Comparison of ENCODE assay signal across 13 mouse cellular contexts in genomic region chr10:77634452-77635231, GRCm38 (mm10). TPM values are rescaled to one million over a fixed set of nuclear protein-coding genes. Genes with fewer than 3 reads are reported as not detected.
DNase-seq lines count a peak whose midpoint lies in the region; ATAC-seq lines count a peak whose summit lies in the region.
"Had no signal": no experiment of that assay in that cellular context is flagged by ENCODE, and none has a peak within 500 bp of the region (broad histone marks: within the 10 kb centered on the region; RNA-seq: fewer than 3 reads in every experiment).

No protein-coding gene starts in this region.

- H3K36me3 ChIP-seq in forebrain, embryonic 15.5 days, result peaks cover 35% of the 10 kb centered on the region
- peaks cover 57% of the 10 kb centered on the region for H3K36me3 ChIP-seq in forebrain, embryonic 12.5 days (replicated peaks)
- peaks cover 39% of the 10 kb centered on the region for H3K36me3 ChIP-seq in midbrain, embryonic 14.5 days (ENCODE audit: control insufficient read depth, insufficient read depth, low read length)
- peaks cover 8% of the 10 kb centered on the region for H3K36me3 ChIP-seq in midbrain, embryonic 11.5 days (ENCODE audit: control insufficient read depth, insufficient read depth, low read length)
- peaks cover 3% of the 10 kb centered on the region for H3K36me3 ChIP-seq in hindbrain, embryonic 16.5 days (ENCODE audit: control insufficient read depth, insufficient read depth, low read length)
- H3K36me3 ChIP-seq in stomach, embryonic 16.5 days (ENCODE audit: control insufficient read depth, insufficient read depth, low read length), result peaks cover 4% of the 10 kb centered on the region; the same call in 1 of the 2 replicates

- DNase-seq in midbrain, embryonic 14.5 days, result peak; percentile 31
- no peak for DNase-seq in midbrain, embryonic 11.5 days (ENCODE audit: low spot score, missing footprints)
- DNase-seq in right cerebral cortex, postnatal 25 days, result no peak
- no peak for DNase-seq in gastrocnemius, adult 18-20 months (ENCODE audit: low spot score)
- DNase-seq: adrenal gland, adult 2 months had no signal

- no peaks in the 10 kb centered on the region for H3K9me3 ChIP-seq in forebrain, embryonic 15.5 days
- H3K9me3 ChIP-seq in forebrain, embryonic 12.5 days, result no peaks in the 10 kb centered on the region
- no peaks in the 10 kb centered on the region for H3K9me3 ChIP-seq in midbrain, embryonic 14.5 days (ENCODE audit: control insufficient read depth, low read length)
- H3K9me3 ChIP-seq in midbrain, embryonic 11.5 days (ENCODE audit: control insufficient read depth, low read length), result no peaks in the 10 kb centered on the region
- no peaks in the 10 kb centered on the region for H3K9me3 ChIP-seq in hindbrain, embryonic 16.5 days (ENCODE audit: control insufficient read depth, low read length)
- no peaks in the 10 kb centered on the region for H3K9me3 ChIP-seq in stomach, embryonic 16.5 days (replicated peaks; ENCODE audit: control insufficient read depth, low read length)

- H3K4me3 ChIP-seq in forebrain, embryonic 15.5 days, result no peak overlapping the region
- H3K4me3 ChIP-seq in forebrain, embryonic 12.5 days (replicated peaks), result no peak overlapping the region
- no peak overlapping the region for H3K4me3 ChIP-seq in midbrain, embryonic 14.5 days (replicated peaks; ENCODE audit: low read depth, low read length)
- H3K4me3 ChIP-seq in midbrain, embryonic 11.5 days (ENCODE audit: low read depth, low read length), result no peak overlapping the region
- H3K4me3 ChIP-seq in hindbrain, embryonic 16.5 days (ENCODE audit: low read length), result no peak overlapping the region
- H3K4me3 ChIP-seq in stomach, embryonic 16.5 days (replicated peaks; ENCODE audit: low read length), result no peak overlapping the region

- no peak overlapping the region for H3K4me2 ChIP-seq in forebrain, embryonic 15.5 days (replicated peaks)
- no peak overlapping the region for H3K4me2 ChIP-seq in forebrain, embryonic 12.5 days
- no peak overlapping the region for H3K4me2 ChIP-seq in midbrain, embryonic 14.5 days (ENCODE audit: low read length)
- H3K4me2 ChIP-seq in midbrain, embryonic 11.5 days, result no peak overlapping the region
- no peak overlapping the region for H3K4me2 ChIP-seq in hindbrain, embryonic 16.5 days (ENCODE audit: low read length)
- no peak overlapping the region for H3K4me2 ChIP-seq in stomach, embryonic 16.5 days (ENCODE audit: low read depth, low read length)

- no peaks in the 10 kb centered on the region for H3K27me3 ChIP-seq in forebrain, embryonic 15.5 days
- H3K27me3 ChIP-seq in forebrain, embryonic 12.5 days, result no peaks in the 10 kb centered on the region
- H3K27me3 ChIP-seq in midbrain, embryonic 14.5 days (ENCODE audit: control insufficient read depth, insufficient read depth, low read length), result no peaks in the 10 kb centered on the region
- no peaks in the 10 kb centered on the region for H3K27me3 ChIP-seq in midbrain, embryonic 11.5 days (ENCODE audit: control insufficient read depth, insufficient read depth, low read length)
- H3K27me3 ChIP-seq in hindbrain, embryonic 16.5 days (replicated peaks; ENCODE audit: control insufficient read depth, insufficient read depth, low read length), result no peaks in the 10 kb centered on the region
- H3K27me3 ChIP-seq in stomach, embryonic 16.5 days (ENCODE audit: control insufficient read depth, insufficient read depth, low read length), result no peaks in the 10 kb centered on the region

- 0 out of 2 replicates have a peak, but pooled peaks have one; percentile 26 for ATAC-seq in forebrain, embryonic 15.5 days (replicated peaks)
- ATAC-seq in forebrain, embryonic 12.5 days (ENCODE audit: low FRiP score), result no peak
- no peak for ATAC-seq in midbrain, embryonic 14.5 days (ENCODE audit: low FRiP score, low TSS enrichment)
- no peak for ATAC-seq in midbrain, embryonic 11.5 days (ENCODE audit: low FRiP score)
- peak; percentile 81 for ATAC-seq in hindbrain, embryonic 16.5 days
- ATAC-seq in stomach, embryonic 16.5 days (ENCODE audit: insufficient read depth, low FRiP score), result peak; percentile 66

- H3K27ac ChIP-seq in forebrain, embryonic 15.5 days (replicated peaks), result no peak overlapping the region
- H3K27ac ChIP-seq in forebrain, embryonic 12.5 days, result no peak overlapping the region
- no peak overlapping the region for H3K27ac ChIP-seq in midbrain, embryonic 14.5 days (replicated peaks; ENCODE audit: low read depth, low read length)
- H3K27ac ChIP-seq in midbrain, embryonic 11.5 days (ENCODE audit: low read depth, low read length), result no peak overlapping the region
- H3K27ac ChIP-seq in hindbrain, embryonic 16.5 days (ENCODE audit: low read depth, low read length), result peak overlapping the region; percentile 51
- H3K27ac ChIP-seq in stomach, embryonic 16.5 days (ENCODE audit: low read length), result peak overlapping the region; percentile 69

- 54% methylated on average over 13 of the region's 13 CpGs for WGBS in forebrain, embryonic 15.5 days
- 77% methylated on average over 13 of the region's 13 CpGs for WGBS in forebrain, embryonic 12.5 days
- 56% methylated on average over 13 of the region's 13 CpGs for WGBS in midbrain, embryonic 14.5 days
- WGBS in midbrain, embryonic 11.5 days, result 73% methylated on average over 13 of the region's 13 CpGs
- WGBS in hindbrain, embryonic 16.5 days, result 41% methylated on average over 13 of the region's 13 CpGs
- 46% methylated on average over 13 of the region's 13 CpGs for WGBS in stomach, embryonic 16.5 days

- peaks cover 12% of the 10 kb centered on the region; the same call in 1 of the 2 replicates for H3K4me1 ChIP-seq in forebrain, embryonic 15.5 days
- H3K4me1 ChIP-seq in forebrain, embryonic 12.5 days, result peaks cover 15% of the 10 kb centered on the region
- H3K4me1 ChIP-seq in midbrain, embryonic 14.5 days (ENCODE audit: control insufficient read depth, insufficient read depth, low read length), result no peaks in the 10 kb centered on the region
- H3K4me1 ChIP-seq in midbrain, embryonic 11.5 days (ENCODE audit: control insufficient read depth, insufficient read depth, low read length), result peaks cover 4% of the 10 kb centered on the region; the same call in 1 of the 2 replicates
- peaks cover 3% of the 10 kb centered on the region; the same call in 1 of the 2 replicates for H3K4me1 ChIP-seq in hindbrain, embryonic 16.5 days (ENCODE audit: control insufficient read depth, insufficient read depth, low read depth, low read length)
- peaks cover 18% of the 10 kb centered on the region for H3K4me1 ChIP-seq in stomach, embryonic 16.5 days (ENCODE audit: control insufficient read depth, insufficient read depth, low read length)

- H3K9ac ChIP-seq in forebrain, embryonic 15.5 days (replicated peaks), result no peak overlapping the region
- no peak overlapping the region for H3K9ac ChIP-seq in forebrain, embryonic 12.5 days
- no peak overlapping the region for H3K9ac ChIP-seq in midbrain, embryonic 14.5 days (replicated peaks; ENCODE audit: low read length)
- no peak overlapping the region for H3K9ac ChIP-seq in midbrain, embryonic 11.5 days (ENCODE audit: low read length)
- no peak overlapping the region for H3K9ac ChIP-seq in hindbrain, embryonic 16.5 days (ENCODE audit: low read depth, low read length)
- no peak overlapping the region; the same call in 1 of the 2 replicates for H3K9ac ChIP-seq in stomach, embryonic 16.5 days (ENCODE audit: low read length)

RNA-seq across cellular contexts. Expression of gene Ube2g2, which starts 12.6 kb away (rescaled TPM):
- polyA plus RNA-seq in forebrain, embryonic 15.5 days (2015; fragmentation: Nextera tagmentation; extraction: Ambion mirVana), result 108 and 117 TPM in 2 replicates
- 87.0 and 92.7 TPM in 2 replicates for polyA plus RNA-seq in forebrain, embryonic 12.5 days (2016; fragmentation: Nextera tagmentation; extraction: Ambion mirVana)
- 55.6 and 66.6 TPM in 2 replicates for polyA plus RNA-seq in midbrain, embryonic 14.5 days (2014; fragmentation: Nextera tagmentation; extraction: Ambion mirVana)
- 42.8 and 47.6 TPM in 2 replicates for polyA plus RNA-seq in midbrain, embryonic 11.5 days (2014; fragmentation: Nextera tagmentation; extraction: Ambion mirVana)
- polyA plus RNA-seq in hindbrain, embryonic 16.5 days (2015; fragmentation: Nextera tagmentation; extraction: Ambion mirVana), result 85.0 and 91.0 TPM in 2 replicates
- 78.0 and 82.4 TPM in 2 replicates for polyA plus RNA-seq in stomach, embryonic 16.5 days (2015; fragmentation: Nextera tagmentation; extraction: Ambion mirVana)
- total RNA-seq in gastrocnemius, adult 18-20 months (2021), result 100 to 1,000 TPM in 1 of 2 experiments, 10 to 100 TPM in 1; 96.1 to 101 TPM

RNA-seq across cellular contexts. Expression of gene Gm49325, which starts 28.6 kb away (rescaled TPM):
- 4.2 and 8.6 TPM in 2 replicates for polyA plus RNA-seq in forebrain, embryonic 15.5 days (2015; fragmentation: Nextera tagmentation; extraction: Ambion mirVana)
- 15.7 and 23.4 TPM in 2 replicates for polyA plus RNA-seq in forebrain, embryonic 12.5 days (2016; fragmentation: Nextera tagmentation; extraction: Ambion mirVana)
- 16.3 TPM in 1 of 2 replicates, not detected in the other for polyA plus RNA-seq in midbrain, embryonic 14.5 days (2014; fragmentation: Nextera tagmentation; extraction: Ambion mirVana)
- polyA plus RNA-seq in midbrain, embryonic 11.5 days (2014; fragmentation: Nextera tagmentation; extraction: Ambion mirVana), result 2.4 TPM in 1 of 2 replicates, not detected in the other
- polyA plus RNA-seq in hindbrain, embryonic 16.5 days (2015; fragmentation: Nextera tagmentation; extraction: Ambion mirVana), result not detected in 2 replicates
- 4.4 and 10.1 TPM in 2 replicates for polyA plus RNA-seq in stomach, embryonic 16.5 days (2015; fragmentation: Nextera tagmentation; extraction: Ambion mirVana)
- 10 to 100 TPM in 1 of 2 experiments, 1 to 10 TPM in 1; 8.6 to 11.4 TPM for total RNA-seq in gastrocnemius, adult 18-20 months (2021)
- total RNA-seq: megakaryocyte, adult 5-6 weeks had no signal
- polyA plus RNA-seq: adrenal gland, adult 2 months; small intestine, adult 2 months had no signal

RNA-seq across cellular contexts. Expression of gene Sumo3, which starts 28.7 kb away (rescaled TPM):
- polyA plus RNA-seq in forebrain, embryonic 15.5 days (2015; fragmentation: Nextera tagmentation; extraction: Ambion mirVana), result 318 and 322 TPM in 2 replicates
- polyA plus RNA-seq in forebrain, embryonic 12.5 days (2016; fragmentation: Nextera tagmentation; extraction: Ambion mirVana), result 322 and 326 TPM in 2 replicates
- 253 and 287 TPM in 2 replicates for polyA plus RNA-seq in midbrain, embryonic 14.5 days (2014; fragmentation: Nextera tagmentation; extraction: Ambion mirVana)
- polyA plus RNA-seq in midbrain, embryonic 11.5 days (2014; fragmentation: Nextera tagmentation; extraction: Ambion mirVana), result 338 and 353 TPM in 2 replicates
- polyA plus RNA-seq in hindbrain, embryonic 16.5 days (2015; fragmentation: Nextera tagmentation; extraction: Ambion mirVana), result 303 and 334 TPM in 2 replicates
- polyA plus RNA-seq in stomach, embryonic 16.5 days (2015; fragmentation: Nextera tagmentation; extraction: Ambion mirVana), result 324 and 327 TPM in 2 replicates
- total RNA-seq in gastrocnemius, adult 18-20 months (2021), result 10 to 100 TPM; 44.5 to 47.4 TPM

RNA-seq across cellular contexts. Expression of gene Tspear, which starts 51.7 kb away (rescaled TPM):
- polyA plus RNA-seq in forebrain, embryonic 15.5 days (2015; fragmentation: Nextera tagmentation; extraction: Ambion mirVana), result 0.17 and 0.52 TPM in 2 replicates
- 0.46 and 0.92 TPM in 2 replicates for polyA plus RNA-seq in forebrain, embryonic 12.5 days (2016; fragmentation: Nextera tagmentation; extraction: Ambion mirVana)
- polyA plus RNA-seq in midbrain, embryonic 14.5 days (2014; fragmentation: Nextera tagmentation; extraction: Ambion mirVana), result 0.88 and 1.3 TPM in 2 replicates
- polyA plus RNA-seq in midbrain, embryonic 11.5 days (2014; fragmentation: Nextera tagmentation; extraction: Ambion mirVana), result 0.72 and 1.2 TPM in 2 replicates
- polyA plus RNA-seq in hindbrain, embryonic 16.5 days (2015; fragmentation: Nextera tagmentation; extraction: Ambion mirVana), result 1.3 and 1.6 TPM in 2 replicates
- 0.96 and 1.5 TPM in 2 replicates for polyA plus RNA-seq in stomach, embryonic 16.5 days (2015; fragmentation: Nextera tagmentation; extraction: Ambion mirVana)
- total RNA-seq in gastrocnemius, adult 18-20 months (2021), result not detected
- total RNA-seq: heart, postnatal 36 days; megakaryocyte, adult 5-6 weeks had no signal
- polyA plus RNA-seq: C2C12 had no signal

RNA-seq across cellular contexts. Expression of gene Pttg1ip, which starts 53.1 kb away (rescaled TPM):
- 67.5 and 71.0 TPM in 2 replicates for polyA plus RNA-seq in forebrain, embryonic 15.5 days (2015; fragmentation: Nextera tagmentation; extraction: Ambion mirVana)
- polyA plus RNA-seq in forebrain, embryonic 12.5 days (2016; fragmentation: Nextera tagmentation; extraction: Ambion mirVana), result 61.9 and 64.6 TPM in 2 replicates
- 52.1 and 71.8 TPM in 2 replicates for polyA plus RNA-seq in midbrain, embryonic 14.5 days (2014; fragmentation: Nextera tagmentation; extraction: Ambion mirVana)
- polyA plus RNA-seq in midbrain, embryonic 11.5 days (2014; fragmentation: Nextera tagmentation; extraction: Ambion mirVana), result 68.5 and 73.2 TPM in 2 replicates
- polyA plus RNA-seq in hindbrain, embryonic 16.5 days (2015; fragmentation: Nextera tagmentation; extraction: Ambion mirVana), result 84.4 and 88.3 TPM in 2 replicates
- polyA plus RNA-seq in stomach, embryonic 16.5 days (2015; fragmentation: Nextera tagmentation; extraction: Ambion mirVana), result 210 and 244 TPM in 2 replicates
- 10 to 100 TPM; 23.0 to 33.6 TPM for total RNA-seq in gastrocnemius, adult 18-20 months (2021)

Comparison
In these comparisons a context has a peak if more than half of its experiments do, and no peak if none do; other contexts are left out.
1. ATAC-seq: peak in forebrain, embryonic 15.5 days (single experiment), hindbrain, embryonic 16.5 days (single experiment) and stomach, embryonic 16.5 days (single experiment); none in forebrain, embryonic 12.5 days (single experiment), midbrain, embryonic 14.5 days (single experiment) and midbrain, embryonic 11.5 days (single experiment).
2. H3K27ac ChIP-seq: peak in hindbrain, embryonic 16.5 days (single experiment) and stomach, embryonic 16.5 days (single experiment); none in forebrain, embryonic 15.5 days (single experiment), forebrain, embryonic 12.5 days (single experiment), midbrain, embryonic 14.5 days (single experiment) and midbrain, embryonic 11.5 days (single experiment).